Mouse (Mus musculus): ENCODE data around the gene Gabbr2.

DNA sequence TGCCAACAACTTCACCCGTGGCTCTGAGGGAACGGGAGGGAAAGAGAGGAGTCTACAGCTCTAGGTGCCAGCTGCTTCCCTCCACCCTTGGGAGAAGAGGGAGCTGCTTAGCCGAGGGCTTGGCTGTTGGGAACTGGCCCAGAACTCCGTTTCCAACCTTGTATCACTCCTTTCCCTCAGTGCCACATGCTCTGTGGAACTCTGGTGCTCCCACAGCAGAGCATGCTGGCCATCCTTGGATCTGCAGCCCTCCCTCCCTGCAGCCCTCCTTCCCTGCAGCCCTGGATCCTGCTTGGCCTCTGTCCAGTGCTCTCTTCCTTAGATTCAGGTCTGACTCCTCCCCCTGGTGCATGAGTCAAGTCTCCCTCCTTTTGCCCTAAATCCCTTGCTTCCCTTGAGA is 176.7 kb downstream of the Gabbr2 start:
- TF ChIP-seq CTCF (IDR thresholded peaks at IDR 0.05; ENCODE audit: borderline replicate concordance, extremely low read depth, insufficient read depth, insufficient read length) (peak; percentile 8; the same call in 1 of the 2 replicates), POLR2A (IDR thresholded peaks at IDR 0.05; ENCODE audit: borderline replicate concordance, extremely low read depth, insufficient read depth, insufficient read length, poor library complexity, severe bottlenecking) (no peak)
